Mouse (Mus musculus) fat pad, adult 2 months (tissue): Measurements from ENCODE around the gene Gm11020.
"Not testable (repeated sequence)": the region's sequence is repeated elsewhere in the genome, so short reads cannot be mapped to it uniquely, and the experiment has no call there.

Experiments
- DNase-seq: peaks from one replicate; pipeline ENCODE4 v3.0.0-alpha.2; 2011; ENCODE audit warnings: low read depth, low spot score; ENCODE audit errors: extremely low read depth

The Gm11020 gene

DNA sequence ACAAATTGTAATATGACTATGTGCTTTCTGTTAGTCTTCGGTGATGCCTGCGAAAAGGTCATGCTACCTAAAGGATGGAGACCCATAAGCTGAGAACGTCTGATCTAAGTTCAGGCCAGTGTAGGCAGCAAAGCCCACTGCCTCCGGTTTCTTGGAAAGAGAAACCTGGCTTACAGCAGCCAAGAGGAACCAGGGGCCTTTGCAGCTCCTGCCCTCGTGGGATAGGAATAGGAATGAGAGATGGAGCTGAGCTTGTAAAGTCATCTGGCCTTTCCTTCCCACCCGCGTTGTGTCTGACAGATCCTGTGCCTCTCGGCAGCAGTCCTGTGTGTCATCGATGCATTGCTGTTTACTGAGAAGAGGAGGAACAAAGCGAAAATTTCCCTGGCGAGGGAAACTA, at the start of gene Gm11020:
Gene Gm11020, plus strand, starts transcription at position 301 of the 400 bp plus-strand sequence.
- not testable (repeated sequence) for DNase-seq

GRCm38 (mm10) chr8:104293081-104293480, 28.3 kb upstream of the Gm11020 start, which contains the start of gene Cmtm2a:
Gene Cmtm2a, minus strand, starts transcription at chr8:104293181.
- not testable (repeated sequence) for DNase-seq

- no peak for DNase-seq
Observed at GRCm38 (mm10) chr8:104294396-104294795, 27.0 kb upstream of the Gm11020 start.

DNA sequence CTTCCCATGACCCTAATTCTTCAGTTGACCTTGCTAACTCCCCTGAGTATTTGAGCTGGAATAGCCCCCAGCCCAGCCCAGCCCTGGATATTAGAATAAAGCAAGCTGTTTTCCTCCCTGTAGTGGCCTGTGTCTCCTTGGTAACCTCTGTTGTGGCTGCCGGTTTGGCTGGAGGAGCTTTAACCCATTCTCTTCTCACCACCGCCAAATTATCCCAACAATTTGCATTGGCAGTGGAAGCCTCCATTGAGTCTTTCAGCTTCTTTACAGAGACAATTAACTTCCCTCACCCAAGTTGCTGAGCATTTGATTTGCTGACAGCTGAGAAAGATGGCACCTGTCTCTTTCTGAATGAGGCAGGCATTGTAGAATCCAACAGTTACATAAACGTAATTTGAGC, 19.8 kb upstream of the Gm11020 start:
- DNase-seq = not testable (repeated sequence)

DNA sequence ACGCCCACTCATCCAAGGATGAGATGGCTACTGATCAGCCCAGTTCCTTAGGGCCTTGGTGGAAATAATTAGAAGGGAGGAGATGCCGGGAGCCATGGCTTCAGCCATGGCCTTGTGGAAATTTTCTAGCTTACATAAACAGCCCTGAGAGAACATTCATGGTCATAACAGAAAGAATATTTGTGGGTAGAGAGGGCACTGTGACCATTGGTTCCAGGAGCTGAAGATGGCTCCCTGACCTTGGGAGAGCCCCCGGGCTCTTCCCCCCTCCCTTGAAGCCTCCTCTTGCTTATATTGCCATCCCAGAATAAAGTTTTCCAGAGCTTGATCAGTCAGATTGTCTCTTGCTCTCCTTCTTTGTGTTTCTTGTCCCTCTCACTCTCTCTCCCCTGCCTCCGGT, 18.8 kb upstream of the Gm11020 start:
- not testable (repeated sequence) for DNase-seq

- DNase-seq = peak; percentile 14
Observed at GRCm38 (mm10) chr8:104304962-104305361, 16.4 kb upstream of the Gm11020 start.

DNA sequence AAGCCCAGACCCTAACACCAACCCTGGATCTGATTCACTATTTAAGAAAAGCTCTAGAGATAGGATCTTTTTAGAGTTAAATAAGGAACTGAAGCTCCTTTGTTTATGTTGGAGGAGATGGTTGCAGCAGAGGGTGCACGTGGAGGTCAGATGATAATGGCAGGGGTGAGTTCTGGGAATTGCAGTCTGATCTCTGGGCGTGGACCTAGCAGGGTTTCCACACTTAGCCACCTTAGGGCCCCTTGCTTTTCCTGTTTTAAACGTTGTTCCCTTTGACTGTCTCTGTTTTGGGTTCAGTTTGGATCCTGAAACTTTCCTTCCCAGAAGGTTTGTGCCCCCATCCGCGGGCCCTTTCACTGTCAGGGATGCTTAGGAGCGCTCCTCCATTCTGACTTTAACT, 13.0 kb upstream of the Gm11020 start:
- DNase-seq = not testable (repeated sequence)

- not testable (repeated sequence) for DNase-seq
Observed at GRCm38 (mm10) chr8:104309441-104310155, 11.8 kb upstream of the Gm11020 start, which contains the start of the genes Gm45711 and Cmtm1. Gene Gm45711, minus strand, starts transcription at chr8:104310081. Gene Cmtm1, minus strand, starts transcription at chr8:104310145.

DNA sequence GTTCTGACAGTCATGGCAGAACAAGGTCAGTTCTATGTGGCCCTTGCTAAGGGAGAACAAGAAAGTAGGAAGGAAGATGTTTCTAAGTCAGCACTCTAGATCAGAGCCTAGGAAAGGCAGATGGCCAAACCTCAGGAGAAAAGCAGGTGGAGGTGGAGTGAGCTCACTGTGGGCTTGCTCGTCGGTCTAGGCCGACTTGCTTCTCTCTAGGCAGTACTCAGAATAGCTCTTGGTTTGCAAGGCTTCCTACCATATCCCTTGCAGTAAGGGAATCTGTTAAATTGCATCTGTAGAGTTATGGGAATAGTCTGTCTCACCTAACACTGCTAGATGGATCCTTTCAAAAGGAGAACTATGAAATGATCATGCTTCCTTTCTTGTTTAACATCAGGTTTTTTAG, 9.3 kb upstream of the Gm11020 start:
- not testable (repeated sequence) for DNase-seq

DNA sequence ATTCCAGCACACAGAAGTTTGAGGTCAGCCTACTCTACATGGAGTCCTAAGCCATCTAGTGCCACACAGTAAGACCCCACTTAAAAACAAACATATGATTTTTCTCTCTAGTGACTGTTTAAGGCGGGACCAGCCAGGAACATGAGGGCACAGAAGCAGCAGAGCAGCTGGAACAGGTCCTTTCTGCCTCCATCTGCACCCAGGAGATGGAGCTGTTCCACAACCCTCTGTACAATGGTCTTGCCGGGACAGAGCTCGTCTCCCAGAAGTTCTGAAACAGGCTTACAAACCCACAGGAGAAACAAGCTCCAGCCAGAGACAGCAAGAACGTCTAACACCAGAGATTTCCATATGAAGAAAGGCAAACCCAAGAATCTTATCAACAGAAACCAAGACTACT, 8.1 kb upstream of the Gm11020 start:
- no peak for DNase-seq

DNA sequence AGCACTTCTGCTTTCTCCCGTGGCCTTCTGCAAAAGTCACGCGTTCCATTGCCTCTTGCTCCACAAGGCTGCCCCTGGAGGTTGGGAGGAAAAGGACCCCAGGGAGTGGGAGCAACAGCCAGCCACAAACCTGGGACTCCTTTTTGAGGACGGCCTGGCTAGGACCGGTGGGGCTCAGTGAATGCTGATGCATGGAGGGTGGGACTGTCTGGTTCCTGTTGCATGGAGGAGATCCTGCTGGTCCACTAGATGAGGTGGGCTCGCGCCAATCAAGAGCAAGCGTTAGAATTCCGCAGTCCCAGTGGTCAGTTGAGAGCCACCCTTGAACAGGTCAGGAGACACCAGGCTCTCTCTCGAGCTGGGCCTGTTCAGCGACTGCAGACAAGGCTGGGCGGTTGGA, 563 bp downstream of the Gm11020 start, which contains the start of gene Cmtm2b:
Gene Cmtm2b, plus strand, starts transcription at position 301 of the 400 bp plus-strand sequence.
- DNase-seq = not testable (repeated sequence)

GRCm38 (mm10) chr8:104332665-104333631, 11.6 kb downstream of the Gm11020 start:
- no peak for DNase-seq

DNA sequence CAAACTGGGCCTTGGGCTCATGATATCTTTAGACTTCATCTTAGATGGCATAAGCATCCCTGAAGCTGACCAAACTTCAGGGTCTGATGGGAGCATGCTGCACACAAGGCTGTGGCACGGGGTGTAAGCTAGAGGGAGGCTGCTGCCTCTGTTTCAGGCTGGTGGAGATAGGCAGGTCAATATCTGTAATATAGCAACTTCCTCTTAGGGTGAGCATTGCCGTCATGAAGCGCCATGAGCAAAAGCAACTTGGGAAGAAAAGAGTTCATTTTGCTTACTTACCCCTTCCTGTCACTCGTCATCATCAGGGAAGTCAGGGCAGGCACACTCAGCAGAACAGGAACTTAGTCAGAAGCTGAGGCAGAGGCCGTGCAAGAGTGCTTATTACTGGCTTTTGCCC, 12.4 kb downstream of the Gm11020 start:
- no peak for DNase-seq

GRCm38 (mm10) chr8:104334196-104334595, 12.8 kb downstream of the Gm11020 start:
- DNase-seq = no peak

- DNase-seq = no peak
Observed at GRCm38 (mm10) chr8:104336806-104337205, 15.4 kb downstream of the Gm11020 start.

DNA sequence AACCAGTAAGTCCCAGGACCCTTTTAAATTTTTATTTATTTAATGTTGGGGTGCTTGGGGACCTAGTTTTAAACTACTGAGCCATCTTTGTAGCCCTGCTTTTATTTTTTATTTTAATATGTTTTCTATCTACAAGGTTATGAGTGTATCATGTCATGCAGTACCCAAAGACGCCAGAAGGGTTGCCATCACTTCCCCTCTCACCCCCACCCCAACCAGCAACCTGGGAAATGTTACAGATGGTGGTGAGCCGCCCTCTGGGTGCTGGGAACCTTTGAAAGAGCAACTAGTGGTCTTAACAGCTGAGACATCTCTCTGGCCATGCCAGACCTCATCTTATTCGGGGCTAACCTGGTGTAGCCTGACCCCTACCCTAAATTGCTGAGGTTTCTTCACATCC, 16.5 kb downstream of the Gm11020 start:
- no peak for DNase-seq

- DNase-seq = no peak
Observed at GRCm38 (mm10) chr8:104339229-104339982, 18.0 kb downstream of the Gm11020 start, which contains the start of gene Cmtm3. Gene Cmtm3, plus strand, starts transcription at chr8:104339410.

DNA sequence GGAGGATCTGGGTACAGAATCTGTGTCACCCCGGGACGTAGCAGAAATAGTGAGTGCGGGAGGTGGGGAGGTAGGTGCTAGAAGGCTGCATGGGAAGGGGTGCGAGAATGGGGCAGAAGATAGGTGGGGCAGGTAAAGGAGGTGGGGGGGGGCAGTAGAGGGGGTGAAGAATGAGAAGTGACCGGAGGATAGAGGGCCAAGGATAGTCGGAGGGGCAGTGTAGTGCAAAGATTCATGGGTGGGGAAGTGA, 18.5 kb downstream of the Gm11020 start:
- DNase-seq = no peak

- DNase-seq = no peak
Observed at GRCm38 (mm10) chr8:104340233-104341105, 19.1 kb downstream of the Gm11020 start.

DNA sequence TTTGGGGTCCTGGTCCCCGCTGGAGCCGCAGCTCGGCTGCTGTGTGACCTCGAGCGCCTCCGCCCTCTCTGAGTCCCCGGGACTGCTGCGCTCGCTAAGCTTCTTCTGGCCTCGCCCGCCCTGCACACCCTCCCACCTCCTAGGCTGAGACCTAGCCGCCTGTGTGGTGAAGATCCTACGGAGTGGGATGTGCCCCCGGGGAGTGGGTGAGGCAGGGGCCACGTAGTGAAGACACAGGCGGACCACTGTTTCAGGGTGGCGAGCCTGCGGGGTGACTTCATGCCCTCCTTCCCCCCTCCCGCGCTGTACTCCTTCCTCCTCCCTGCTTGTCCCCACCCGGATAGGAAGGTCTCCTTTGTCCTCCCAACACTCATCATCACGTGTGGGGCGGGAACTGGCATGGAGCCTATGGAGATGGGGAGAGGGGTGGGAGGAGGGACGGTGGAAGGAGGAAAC, 19.8 kb downstream of the Gm11020 start:
- no peak for DNase-seq
